Mouse (Mus musculus) limb, embryonic 15.5 days (tissue): ENCODE results near the gene Etfa. TPM values are rescaled to one million over a fixed set of nuclear protein-coding genes. Genes with fewer than 3 reads are reported as not detected.

Experiments
- ATAC-seq: fragments of 200-750 bp; cut with Nextera tagmentation; 2 replicates; pipeline ENCODE4 v1.8.0; 2017; ENCODE audit warnings: low read depth, moderate TSS enrichment; ENCODE audit not compliant: insufficient number of reproducible peaks, low FRiP score, low TSS enrichment
- H3K27ac ChIP-seq: fragments of 300-500 bp; sonication (generic); 2 replicates; pipeline ENCODE4 v1.5.1; 2015; ENCODE audit warnings: moderate library complexity, mild to moderate bottlenecking, inconsistent platforms
- H3K27me3 ChIP-seq: fragments of 300-500 bp; sonication (generic); 2 replicates; pipeline ENCODE4 v1.6.1; 2015; ENCODE audit warnings: inconsistent platforms
- H3K36me3 ChIP-seq: fragments of 300-500 bp; sonication (generic); 2 replicates; pipeline ENCODE4 v1.6.1; 2015; ENCODE audit warnings: inconsistent platforms
- H3K4me1 ChIP-seq: fragments of 300-500 bp; sonication (generic); 2 replicates; pipeline ENCODE4 v1.6.1; 2015; ENCODE audit warnings: inconsistent platforms
- H3K4me2 ChIP-seq: fragments of 300-500 bp; sonication (generic); 2 replicates; pipeline ENCODE4 v1.6.1; 2015; ENCODE audit warnings: mild to moderate bottlenecking, inconsistent platforms
- H3K4me3 ChIP-seq: fragments of 300-500 bp; sonication (generic); 2 replicates; pipeline ENCODE4 v1.5.1; 2015; ENCODE audit warnings: mild to moderate bottlenecking, inconsistent platforms
- H3K9ac ChIP-seq: fragments of 300-500 bp; sonication (generic); 2 replicates; pipeline ENCODE4 v1.6.1; 2015; ENCODE audit warnings: inconsistent platforms
- H3K9me3 ChIP-seq: fragments of 300-500 bp; sonication (generic); 2 replicates; pipeline ENCODE4 v1.6.1; 2016; ENCODE audit warnings: inconsistent platforms
- WGBS: fragments of 180-500 bp; shearing (Covaris S2); methylation state at CpG from one replicate; pipeline ENCODE4 v1.1.7; 2015; 5-methylcytosine and 5-hydroxymethylcytosine counted together
- polyA plus RNA-seq: library from polyadenylated mRNA; unstranded; fragments of >200 nt; fragmentation: Nextera tagmentation; extraction: Ambion mirVana; gene quantifications from 2 replicates; pipeline ENCODE4 v1.2.1, GENCODE M21; 2015

Etfa gene
- polyA plus RNA-seq, 1 experiment from 2014 or later, result 188 TPM

- ATAC-seq, result no peak
- 83% methylated on average over 5 of the region's 5 CpGs for WGBS
- no peaks in the 10 kb centered on the region for H3K9me3 ChIP-seq
These were observed 72.8 kb downstream of the Etfa start for GRCm38 (mm10) chr9:55439206-55439780.

GRCm38 (mm10) chr9:55438433-55438832 lies 73.6 kb downstream of the Etfa start:
- Histone ChIP-seq H3K4me3 (no peak overlapping the region), H3K36me3 (no peaks in the 10 kb centered on the region), H3K4me2 (no peak overlapping the region), H3K27ac (no peak overlapping the region), H3K9me3 (no peaks in the 10 kb centered on the region), H3K27me3 (no peaks in the 10 kb centered on the region), H3K9ac (no peak overlapping the region), H3K4me1 (no peaks in the 10 kb centered on the region)
- 56% methylated on average over 3 of the region's 3 CpGs for WGBS
- no peak for ATAC-seq

More at GRCm38 (mm10) chr9:55439206-55439780, 72.8 kb downstream of the Etfa start:
- no peaks in the 10 kb centered on the region for H3K27me3 ChIP-seq
- no peak overlapping the region for H3K4me3 ChIP-seq
- no peaks in the 10 kb centered on the region for H3K4me1 ChIP-seq
- H3K27ac ChIP-seq, result no peak overlapping the region
- no peak overlapping the region for H3K4me2 ChIP-seq
- H3K9ac ChIP-seq, result no peak overlapping the region
- H3K36me3 ChIP-seq, result no peaks in the 10 kb centered on the region

DNA sequence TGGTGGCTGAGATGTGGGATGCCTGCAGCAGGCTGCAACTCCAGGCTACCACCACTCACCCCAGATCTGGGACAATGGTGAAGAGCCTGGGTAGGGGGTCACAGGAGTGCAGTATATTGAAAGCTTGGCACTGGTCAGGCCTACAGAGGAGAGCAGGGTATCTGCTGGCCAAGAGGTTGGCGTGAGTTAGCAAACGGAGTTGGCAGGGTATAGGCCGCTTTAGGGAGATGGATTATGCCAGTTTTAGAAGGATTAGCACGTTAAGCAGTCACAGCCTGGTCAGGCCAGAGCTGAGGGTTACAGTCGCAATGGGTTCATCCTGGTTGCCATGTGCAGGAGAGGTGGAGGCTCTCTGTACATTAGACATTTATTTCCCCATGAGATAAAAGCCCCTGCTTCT lies 78.2 kb downstream of the Etfa start:
- peaks cover 14% of the 10 kb centered on the region for H3K4me1 ChIP-seq
- no peaks in the 10 kb centered on the region for H3K9me3 ChIP-seq
- H3K27me3 ChIP-seq, result 0 out of 2 replicates have a peak, but pooled peaks cover 6% of the 10 kb centered on the region
- no peaks in the 10 kb centered on the region for H3K36me3 ChIP-seq
- H3K27ac ChIP-seq, result no peak overlapping the region
- no peak overlapping the region for H3K9ac ChIP-seq
- H3K4me2 ChIP-seq, result no peak overlapping the region
- 73% methylated on average over 5 of the region's 5 CpGs for WGBS
- no peak for ATAC-seq
- H3K4me3 ChIP-seq, result no peak overlapping the region

DNA sequence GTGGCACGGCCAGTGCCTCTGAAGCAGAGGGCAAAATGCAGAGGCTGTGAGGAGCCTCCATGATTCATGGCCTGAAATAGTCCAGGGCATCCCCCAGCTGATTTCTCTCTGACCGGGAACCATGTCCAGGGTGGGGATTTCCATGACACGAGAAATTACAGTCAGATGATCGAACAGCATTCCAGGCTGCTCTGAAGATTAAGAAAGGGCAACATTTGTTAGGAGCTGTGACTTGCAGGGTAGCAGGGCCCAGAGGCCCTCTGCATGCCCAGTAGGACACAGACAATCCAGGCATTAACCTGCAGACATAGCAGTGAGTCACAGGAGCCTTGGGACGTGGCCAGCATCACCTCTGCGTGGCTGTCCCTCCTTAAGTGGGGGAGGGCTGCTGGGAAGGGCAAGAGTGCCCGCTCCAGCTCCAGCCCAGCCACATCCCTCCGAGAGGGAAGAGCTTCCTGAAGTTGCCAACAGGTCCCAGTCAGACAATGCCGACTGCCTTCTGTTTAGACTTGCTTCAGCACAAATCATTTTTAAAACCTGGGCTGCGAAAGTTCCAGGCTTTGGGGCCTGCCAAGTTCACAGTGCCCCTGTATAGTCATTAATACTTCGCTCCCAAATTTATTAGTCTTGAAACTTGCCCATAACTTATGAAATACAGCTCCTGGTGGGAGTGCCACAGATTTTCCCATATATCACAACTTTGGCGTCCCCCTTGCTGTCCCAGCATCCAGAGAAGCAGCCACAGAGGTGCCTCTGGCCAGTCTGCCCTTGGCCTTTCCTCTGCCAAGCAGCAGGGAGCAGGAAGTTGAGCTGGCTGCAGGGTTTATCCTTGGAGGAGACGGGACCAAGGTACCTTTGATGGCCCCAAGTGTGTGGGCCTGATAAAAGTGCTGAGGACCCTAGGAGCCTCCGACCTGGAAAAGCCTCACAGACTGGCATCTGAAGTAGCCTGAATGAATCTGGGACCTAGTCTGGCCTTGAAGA lies 79.4 kb downstream of the Etfa start:
- Histone ChIP-seq H3K9ac (no peak overlapping the region), H3K27me3 (0 out of 2 replicates have a peak, but pooled peaks cover 6% of the 10 kb centered on the region), H3K4me1 (peaks cover 14% of the 10 kb centered on the region), H3K4me2 (no peak overlapping the region), H3K27ac (no peak overlapping the region), H3K9me3 (no peaks in the 10 kb centered on the region), H3K36me3 (no peaks in the 10 kb centered on the region), H3K4me3 (no peak overlapping the region)
- ATAC-seq, result no peak
- 49% methylated on average over 14 of the region's 14 CpGs for WGBS

DNA sequence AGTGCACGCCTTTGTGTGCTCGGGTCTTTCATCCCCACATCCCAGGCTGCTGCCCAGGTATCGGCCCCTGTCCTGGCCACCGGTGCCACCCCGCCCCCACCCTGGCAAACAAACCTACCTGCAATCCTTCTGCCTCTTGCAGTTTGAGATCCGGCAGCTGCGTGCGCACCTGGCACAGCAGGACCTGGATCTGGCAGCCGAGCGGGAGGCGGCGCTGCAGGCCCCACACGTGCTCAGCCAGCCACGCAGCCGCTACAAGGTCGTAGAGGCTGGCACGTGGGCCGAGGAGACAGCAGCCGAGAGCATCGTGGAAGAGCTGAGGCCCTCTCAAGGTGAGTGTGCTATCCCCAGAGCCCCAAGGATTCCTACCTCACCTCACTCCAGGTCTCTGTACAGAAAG lies 81.9 kb downstream of the Etfa start:
- Histone ChIP-seq H3K4me1 (peaks cover 19% of the 10 kb centered on the region), H3K27me3 (0 out of 2 replicates have a peak, but pooled peaks cover 6% of the 10 kb centered on the region), H3K9me3 (no peaks in the 10 kb centered on the region), H3K36me3 (no peaks in the 10 kb centered on the region), H3K9ac (no peak overlapping the region), H3K4me2 (peak overlapping the region; percentile 31), H3K4me3 (0 out of 2 replicates have a peak overlapping the region, but pooled peaks have one; percentile 4), H3K27ac (no peak overlapping the region)
- no peak for ATAC-seq
- WGBS, result 17% methylated on average over 20 of the region's 20 CpGs

- Histone ChIP-seq H3K9ac (no peak overlapping the region), H3K4me1 (peaks cover 19% of the 10 kb centered on the region), H3K4me3 (no peak overlapping the region), H3K27me3 (0 out of 2 replicates have a peak, but pooled peaks cover 6% of the 10 kb centered on the region), H3K4me2 (0 out of 2 replicates have a peak overlapping the region, but pooled peaks have one; percentile 31), H3K36me3 (no peaks in the 10 kb centered on the region), H3K27ac (no peak overlapping the region), H3K9me3 (no peaks in the 10 kb centered on the region)
- ATAC-seq, result 0 out of 2 replicates have a peak, but pooled peaks have one; percentile 22
- 31% methylated on average over 12 of the region's 12 CpGs for WGBS
These were observed 82.6 kb downstream of the Etfa start for GRCm38 (mm10) chr9:55429242-55429975.

DNA sequence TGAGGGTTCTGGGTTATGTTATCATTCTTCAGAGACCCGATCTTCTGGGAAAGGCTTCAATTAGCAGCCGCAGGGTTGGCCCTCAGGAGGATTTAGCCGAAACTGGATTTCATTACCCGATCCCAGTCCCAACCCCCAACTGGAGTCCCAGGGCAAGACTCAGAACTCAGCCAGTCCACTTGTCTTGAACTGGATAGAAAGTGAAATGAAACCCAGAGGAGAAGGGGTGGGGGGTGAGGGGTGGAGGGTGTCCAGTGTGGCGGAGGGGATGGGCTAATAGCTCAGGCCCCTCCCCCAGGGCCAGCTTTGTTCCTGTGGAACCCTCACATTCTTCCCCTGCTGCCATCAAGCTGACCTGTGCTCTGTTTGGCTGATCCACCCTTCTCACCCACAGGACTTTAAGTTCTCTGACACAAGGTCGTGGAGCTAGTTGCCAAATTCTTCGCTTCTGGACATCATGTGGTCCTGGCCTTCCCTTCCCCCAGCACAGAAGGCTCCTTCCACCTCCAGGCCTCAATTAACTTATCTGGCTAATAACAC lies 86.7 kb downstream of the Etfa start:
- Histone ChIP-seq H3K4me1 (peaks cover 13% of the 10 kb centered on the region), H3K27ac (no peak overlapping the region), H3K9ac (no peak overlapping the region)

DNA sequence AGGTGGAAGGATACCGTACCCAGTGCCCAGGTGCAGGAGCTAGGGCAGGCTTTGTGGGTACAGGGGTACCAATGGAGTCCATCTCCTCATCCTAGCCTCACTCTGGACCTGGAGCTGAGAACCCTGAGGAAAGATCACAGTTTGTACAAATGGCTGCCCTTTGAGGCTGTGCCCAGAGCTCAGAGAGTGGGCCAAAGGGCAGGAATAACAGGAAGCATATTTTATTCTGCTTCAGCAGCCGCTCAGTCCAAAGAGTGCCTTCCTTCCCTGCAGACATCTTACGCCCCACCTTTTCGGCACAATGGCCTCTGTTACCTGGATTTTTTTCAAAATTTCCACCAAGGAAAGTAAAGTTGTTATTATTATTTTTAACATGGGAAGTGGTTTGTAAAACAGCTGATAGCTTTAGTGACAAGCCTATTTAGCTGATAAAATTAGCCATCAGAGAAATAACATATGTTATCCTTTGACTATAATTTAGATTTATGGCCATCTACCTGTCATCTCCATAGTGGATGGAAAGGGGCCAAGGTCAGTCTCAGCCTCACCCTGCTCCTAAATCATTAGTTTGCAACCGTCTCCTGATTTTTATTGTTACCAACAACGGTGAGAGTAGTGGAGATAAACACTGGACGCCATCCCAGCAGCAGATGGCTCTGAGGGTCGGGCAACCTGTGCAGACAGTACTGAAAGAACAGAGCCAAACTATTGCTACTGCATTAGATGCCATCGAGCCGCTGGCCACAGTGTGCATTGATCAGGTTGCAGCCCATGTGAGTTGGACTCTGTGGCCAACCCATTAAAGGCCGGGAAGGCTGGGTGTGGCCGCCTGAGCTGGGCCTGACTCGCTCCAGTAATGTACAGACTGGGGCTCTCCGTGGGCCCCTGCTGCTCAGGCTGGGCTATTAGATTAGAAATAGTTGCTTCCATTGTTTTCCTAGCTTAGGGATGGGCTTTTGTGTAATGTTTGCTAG lies 88.3 kb downstream of the Etfa start:
- H3K36me3 ChIP-seq, result no peaks in the 10 kb centered on the region

More for the DNA sequence above, 86.7 kb downstream of the Etfa start:
- H3K4me2 ChIP-seq, result no peak overlapping the region
- H3K36me3 ChIP-seq, result no peaks in the 10 kb centered on the region
- H3K9me3 ChIP-seq, result no peaks in the 10 kb centered on the region
- no peak for ATAC-seq
- H3K27me3 ChIP-seq, result 0 out of 2 replicates have a peak, but pooled peaks cover 3% of the 10 kb centered on the region
- 34% methylated on average over 7 of the region's 7 CpGs for WGBS
- no peak overlapping the region for H3K4me3 ChIP-seq

GRCm38 (mm10) chr9:55421786-55422185 lies 90.3 kb downstream of the Etfa start:
- H3K4me1 ChIP-seq, result peaks cover 5% of the 10 kb centered on the region
- H3K9me3 ChIP-seq, result no peaks in the 10 kb centered on the region
- H3K4me3 ChIP-seq, result no peak overlapping the region
- H3K4me2 ChIP-seq, result no peak overlapping the region
- ATAC-seq, result no peak
- no peak overlapping the region for H3K9ac ChIP-seq
- H3K36me3 ChIP-seq, result no peaks in the 10 kb centered on the region
- WGBS, result 86% methylated on average over 3 of the region's 3 CpGs
- H3K27ac ChIP-seq, result no peak overlapping the region
- H3K27me3 ChIP-seq, result no peaks in the 10 kb centered on the region

More for the DNA sequence above, 88.3 kb downstream of the Etfa start:
- no peak overlapping the region for H3K4me2 ChIP-seq
- no peak overlapping the region for H3K4me3 ChIP-seq
- ATAC-seq, result no peak
- no peak overlapping the region for H3K27ac ChIP-seq
- peaks cover 5% of the 10 kb centered on the region for H3K4me1 ChIP-seq
- WGBS, result 71% methylated on average over 14 of the region's 14 CpGs
- no peaks in the 10 kb centered on the region for H3K27me3 ChIP-seq
- H3K9me3 ChIP-seq, result no peaks in the 10 kb centered on the region
- no peak overlapping the region for H3K9ac ChIP-seq

- no peak overlapping the region for H3K4me3 ChIP-seq
- 38% methylated on average over 6 of the region's 6 CpGs for WGBS
- no peaks in the 10 kb centered on the region for H3K36me3 ChIP-seq
- no peaks in the 10 kb centered on the region; the same call in 1 of the 2 replicates for H3K27me3 ChIP-seq
- peaks cover 16% of the 10 kb centered on the region; the same call in 1 of the 2 replicates for H3K4me1 ChIP-seq
- H3K4me2 ChIP-seq, result no peak overlapping the region
- no peak overlapping the region for H3K27ac ChIP-seq
- H3K9ac ChIP-seq, result no peak overlapping the region
- no peak for ATAC-seq
- H3K9me3 ChIP-seq, result no peaks in the 10 kb centered on the region
These were observed 100.9 kb downstream of the Etfa start for GRCm38 (mm10) chr9:55411154-55411553.
